Mouse (Mus musculus): ENCODE data around the gene Cep63. TPM values are rescaled to one million over a fixed set of nuclear protein-coding genes. Genes with fewer than 3 reads are reported as not detected.

The Cep63 gene
- total and polyA plus RNA-seq, 3 experiments: 9.8 to 34.6 (median 15.0) TPM

DNA sequence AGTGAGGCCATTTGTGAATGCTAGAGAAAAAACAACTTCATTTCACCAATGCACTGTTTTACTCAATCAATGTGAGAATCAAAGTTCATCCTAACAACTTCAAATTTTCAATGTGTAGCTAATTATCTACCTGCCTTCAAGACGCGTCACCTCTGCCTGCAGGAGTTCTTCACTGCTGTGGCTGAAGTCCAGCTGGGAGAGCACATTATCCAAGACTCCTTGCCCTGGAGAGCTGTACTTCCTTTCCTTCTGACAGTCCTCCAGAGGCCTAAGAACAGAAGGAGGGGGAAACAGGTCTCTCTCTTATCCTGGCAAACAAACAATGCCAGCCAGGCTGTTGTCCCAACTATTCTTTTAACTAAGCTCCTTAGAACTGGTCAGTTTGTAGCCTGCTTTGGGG, 25.1 kb downstream of the Cep63 start:
- Histone ChIP-seq H3K27me3 (ENCODE audit: insufficient read depth, low read length) (no peaks in the 10 kb centered on the region), H3K4me3 (ENCODE audit: low read depth, low read length) (no peak overlapping the region), H3K9me3 (replicated peaks) (no peaks in the 10 kb centered on the region), H3K36me3 (replicated peaks) (peaks cover 60% of the 10 kb centered on the region), H3K4me1 (ENCODE audit: insufficient read depth, low read depth, low read length) (no peaks in the 10 kb centered on the region)
- TF ChIP-seq TAL1 (conservative IDR thresholded peaks at IDR 0.05; ENCODE audit: low read depth, low read length) (no peak), CTCF (IDR thresholded peaks at IDR 0.05; ENCODE audit: low read depth, low read length) (no peak), GATA2 (IDR thresholded peaks at IDR 0.05; ENCODE audit: borderline replicate concordance, low read depth, low read length) (no peak), GATA1 (IDR thresholded peaks at IDR 0.05; ENCODE audit: borderline replicate concordance, low read length) (no peak), POLR2AphosphoS5 (IDR thresholded peaks at IDR 0.05; ENCODE audit: insufficient replicate concordance, low read depth, low read length) (no peak)
- ATAC-seq (ENCODE audit: extremely low read depth, insufficient number of reproducible peaks, low FRiP score, poor library complexity, severe bottlenecking): no peak
- no peak for DNase-seq (ENCODE audit: low spot score)

DNA sequence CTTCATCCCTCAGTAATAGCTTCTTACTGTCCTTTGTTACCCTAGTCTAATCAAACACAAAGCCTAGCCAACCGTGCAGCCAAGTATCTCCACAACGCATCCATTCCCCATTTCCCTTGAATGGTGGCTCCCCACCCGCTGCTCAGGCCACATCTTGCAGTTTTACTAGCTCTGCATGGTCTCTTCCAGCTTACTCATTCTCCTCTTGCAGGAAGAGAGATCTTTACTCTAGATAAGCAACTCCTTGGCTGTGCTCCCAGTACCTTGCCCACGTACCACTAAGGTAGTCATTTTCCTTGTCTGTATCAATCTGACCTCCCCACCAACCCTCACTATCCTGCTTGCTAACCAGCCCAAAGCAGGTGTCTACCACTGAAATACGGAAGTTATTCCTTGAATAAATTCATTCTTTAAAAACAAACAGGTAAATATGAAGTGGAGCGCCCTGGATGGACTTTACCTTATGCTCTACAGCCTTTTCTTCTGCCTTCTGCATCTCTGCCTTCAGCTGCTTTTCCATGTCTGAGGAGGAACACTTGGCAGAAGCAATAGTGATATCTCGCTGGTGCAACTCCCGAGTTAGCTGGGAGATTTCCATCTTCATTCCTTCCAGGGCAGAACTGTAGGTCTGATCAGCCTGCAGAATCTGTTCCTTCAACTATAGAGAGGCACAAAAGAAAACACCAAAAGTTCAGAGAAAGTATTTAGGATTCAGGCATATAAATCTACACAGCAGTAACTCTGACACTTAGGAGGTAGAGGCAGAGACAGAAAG, 30.5 kb downstream of the Cep63 start:
- Histone ChIP-seq H3K36me3 (replicated peaks) (peaks cover 71% of the 10 kb centered on the region), H3K4me1 (ENCODE audit: insufficient read depth, low read depth, low read length) (0 out of 2 replicates have a peak, but pooled peaks cover 2% of the 10 kb centered on the region), H3K4me3 (ENCODE audit: low read depth, low read length) (no peak overlapping the region), H3K27me3 (ENCODE audit: insufficient read depth, low read length) (no peaks in the 10 kb centered on the region), H3K9me3 (replicated peaks) (no peaks in the 10 kb centered on the region)
- ATAC-seq (ENCODE audit: extremely low read depth, insufficient number of reproducible peaks, low FRiP score, poor library complexity, severe bottlenecking) (no peak), DNase-seq (ENCODE audit: low spot score) (no peak)
- no peak for TF ChIP-seq GATA2 (IDR thresholded peaks at IDR 0.05; ENCODE audit: borderline replicate concordance, low read depth, low read length)
- TF ChIP-seq CTCF (IDR thresholded peaks at IDR 0.05; ENCODE audit: low read depth, low read length): no peak
- TF ChIP-seq GATA1 (IDR thresholded peaks at IDR 0.05; ENCODE audit: borderline replicate concordance, low read length): no peak
- no peak for TF ChIP-seq TAL1 (conservative IDR thresholded peaks at IDR 0.05; ENCODE audit: low read depth, low read length)
- TF ChIP-seq POLR2AphosphoS5 (IDR thresholded peaks at IDR 0.05; ENCODE audit: insufficient replicate concordance, low read depth, low read length): no peak

DNA sequence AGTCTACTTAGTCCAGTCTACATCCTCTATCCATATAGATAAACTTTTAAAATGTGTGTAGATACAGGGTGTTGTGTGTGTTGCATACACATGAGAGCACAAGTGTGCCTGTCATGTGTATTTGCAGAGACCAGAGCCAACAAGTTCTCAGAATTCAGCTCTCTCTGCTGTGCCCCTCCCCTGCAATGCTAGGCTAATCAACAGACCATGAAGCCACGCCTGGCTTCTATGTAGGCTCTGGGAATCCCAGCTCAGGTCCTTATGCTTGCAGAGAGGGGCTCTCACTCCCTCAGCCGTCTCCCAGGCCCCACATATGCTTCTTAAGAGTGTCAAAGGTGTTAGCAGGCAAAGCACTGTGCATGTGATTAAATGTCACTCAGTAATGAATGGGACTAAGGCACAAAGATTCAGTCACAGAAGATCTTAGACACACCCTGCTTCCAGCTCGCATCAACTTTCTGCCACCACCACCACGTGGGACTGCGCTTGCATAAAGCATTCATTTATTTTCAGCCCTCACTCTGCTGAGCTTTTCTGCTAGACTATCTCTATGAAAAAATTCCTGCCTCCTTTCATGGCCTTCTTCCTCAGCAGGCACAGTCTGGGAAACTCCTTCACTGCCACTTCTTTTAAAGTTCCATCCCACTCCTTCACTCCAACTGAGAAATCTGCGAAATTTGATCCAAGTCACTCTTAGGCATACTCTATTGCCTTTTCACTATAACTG, 31.5 kb downstream of the Cep63 start:
- ATAC-seq (ENCODE audit: extremely low read depth, insufficient number of reproducible peaks, low FRiP score, poor library complexity, severe bottlenecking): no peak
- no peak for DNase-seq (ENCODE audit: low spot score)
- H3K9me3 ChIP-seq (replicated peaks): no peaks in the 10 kb centered on the region
- no peak overlapping the region for H3K4me3 ChIP-seq (ENCODE audit: low read depth, low read length)
- 0 out of 2 replicates have a peak, but pooled peaks cover 2% of the 10 kb centered on the region for H3K4me1 ChIP-seq (ENCODE audit: insufficient read depth, low read depth, low read length)
- no peaks in the 10 kb centered on the region for H3K27me3 ChIP-seq (ENCODE audit: insufficient read depth, low read length)
- H3K36me3 ChIP-seq (replicated peaks): peaks cover 67% of the 10 kb centered on the region
- TF ChIP-seq GATA1 (IDR thresholded peaks at IDR 0.05; ENCODE audit: borderline replicate concordance, low read length): no peak
- no peak for TF ChIP-seq GATA2 (IDR thresholded peaks at IDR 0.05; ENCODE audit: borderline replicate concordance, low read depth, low read length)
- TF ChIP-seq TAL1 (conservative IDR thresholded peaks at IDR 0.05; ENCODE audit: low read depth, low read length): no peak
- TF ChIP-seq POLR2AphosphoS5 (IDR thresholded peaks at IDR 0.05; ENCODE audit: insufficient replicate concordance, low read depth, low read length): no peak
- no peak for TF ChIP-seq CTCF (IDR thresholded peaks at IDR 0.05; ENCODE audit: low read depth, low read length)

DNA sequence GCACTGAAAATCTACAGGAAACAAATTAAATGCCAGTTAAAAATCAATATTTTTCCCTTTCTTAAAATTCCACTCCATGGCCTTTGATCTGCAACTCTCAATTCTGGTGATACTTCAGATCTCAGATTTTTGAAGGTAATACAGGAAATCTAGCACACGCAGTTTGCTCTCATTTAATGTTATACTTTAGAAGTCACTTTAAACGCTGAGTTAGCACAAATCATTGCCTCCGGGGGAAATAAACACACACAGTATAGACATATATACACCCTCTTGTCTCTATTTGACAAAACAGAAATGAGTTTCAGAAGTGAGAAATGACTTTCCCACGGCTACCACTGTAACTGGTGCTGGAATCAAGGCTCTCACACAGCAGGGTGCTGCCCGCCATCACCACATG, 39.0 kb downstream of the Cep63 start:
- no peak for TF ChIP-seq TAL1 (conservative IDR thresholded peaks at IDR 0.05; ENCODE audit: low read depth, low read length)
- TF ChIP-seq CTCF (IDR thresholded peaks at IDR 0.05; ENCODE audit: low read depth, low read length): no peak
- TF ChIP-seq POLR2AphosphoS5 (IDR thresholded peaks at IDR 0.05; ENCODE audit: insufficient replicate concordance, low read depth, low read length): no peak
- no peak for TF ChIP-seq GATA2 (IDR thresholded peaks at IDR 0.05; ENCODE audit: borderline replicate concordance, low read depth, low read length)
- Histone ChIP-seq H3K4me3 (ENCODE audit: low read depth, low read length) (no peak overlapping the region), H3K4me1 (ENCODE audit: insufficient read depth, low read depth, low read length) (no peaks in the 10 kb centered on the region), H3K27me3 (ENCODE audit: insufficient read depth, low read length) (no peaks in the 10 kb centered on the region), H3K36me3 (replicated peaks) (peaks cover 65% of the 10 kb centered on the region), H3K9me3 (replicated peaks) (no peaks in the 10 kb centered on the region)
- ATAC-seq (ENCODE audit: extremely low read depth, insufficient number of reproducible peaks, low FRiP score, poor library complexity, severe bottlenecking) (no peak), DNase-seq (ENCODE audit: low spot score) (no peak)

DNA sequence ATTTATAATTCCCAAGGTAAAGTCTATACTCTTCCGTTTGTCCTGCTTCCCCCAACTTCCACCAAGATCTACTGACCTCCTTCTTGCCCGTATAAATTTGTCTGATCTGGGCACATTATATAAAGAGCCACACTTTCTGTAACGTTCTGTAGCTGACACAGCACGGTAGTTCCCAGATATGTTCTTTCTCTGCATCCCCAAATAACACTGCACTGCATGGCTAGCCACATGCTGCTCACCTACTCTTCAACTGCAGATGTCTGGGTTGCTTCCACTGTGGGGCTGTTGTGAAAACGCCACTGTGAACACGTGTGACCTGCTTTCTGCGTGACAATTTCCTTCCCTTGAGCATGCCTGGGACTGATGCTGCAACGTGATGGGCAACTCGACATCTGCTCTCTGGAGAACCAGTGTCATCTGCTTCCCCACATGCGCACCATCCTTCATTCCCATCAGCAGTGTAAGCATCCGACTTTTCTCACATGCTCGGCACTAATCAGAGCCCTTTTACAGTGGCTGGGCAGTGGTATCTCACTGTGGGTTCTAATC, 44.3 kb downstream of the Cep63 start:
- no peak for DNase-seq (ENCODE audit: low spot score)
- TF ChIP-seq GATA2 (IDR thresholded peaks at IDR 0.05; ENCODE audit: borderline replicate concordance, low read depth, low read length) (no peak), TAL1 (conservative IDR thresholded peaks at IDR 0.05; ENCODE audit: low read depth, low read length) (no peak), CTCF (IDR thresholded peaks at IDR 0.05; ENCODE audit: low read depth, low read length) (no peak), POLR2AphosphoS5 (IDR thresholded peaks at IDR 0.05; ENCODE audit: insufficient replicate concordance, low read depth, low read length) (no peak), GATA1 (IDR thresholded peaks at IDR 0.05; ENCODE audit: borderline replicate concordance, low read length) (no peak)
- Histone ChIP-seq H3K36me3 (replicated peaks) (peaks cover 36% of the 10 kb centered on the region), H3K4me3 (ENCODE audit: low read depth, low read length) (no peak overlapping the region), H3K9me3 (replicated peaks) (no peaks in the 10 kb centered on the region), H3K27me3 (ENCODE audit: insufficient read depth, low read length) (0 out of 2 replicates have a peak, but pooled peaks cover 2% of the 10 kb centered on the region), H3K4me1 (ENCODE audit: insufficient read depth, low read depth, low read length) (no peaks in the 10 kb centered on the region)
- no peak for ATAC-seq (ENCODE audit: extremely low read depth, insufficient number of reproducible peaks, low FRiP score, poor library complexity, severe bottlenecking)

DNA sequence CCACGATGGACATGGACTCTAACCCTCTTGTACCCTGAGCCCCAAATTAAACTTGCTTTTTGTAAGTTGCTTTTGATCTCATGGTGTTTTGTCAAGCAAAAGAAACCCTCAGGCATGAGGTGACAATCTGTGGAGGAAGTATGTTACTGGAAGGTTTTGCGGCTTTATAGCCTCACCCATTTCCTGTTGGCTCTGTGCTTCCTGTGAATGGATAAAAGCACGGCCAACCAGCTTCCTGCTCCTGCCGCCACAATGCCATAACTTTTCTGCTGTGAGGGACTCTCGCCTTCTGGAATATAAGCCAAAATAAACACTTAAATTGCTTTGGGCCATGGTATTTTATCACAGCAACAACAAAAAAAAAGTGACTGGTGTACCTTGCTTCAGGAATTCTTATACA, 48.9 kb downstream of the Cep63 start:
- H3K36me3 ChIP-seq (replicated peaks): no peaks in the 10 kb centered on the region
- TF ChIP-seq POLR2AphosphoS5 (IDR thresholded peaks at IDR 0.05; ENCODE audit: insufficient replicate concordance, low read depth, low read length) (no peak), GATA2 (IDR thresholded peaks at IDR 0.05; ENCODE audit: borderline replicate concordance, low read depth, low read length) (no peak), CTCF (IDR thresholded peaks at IDR 0.05; ENCODE audit: low read depth, low read length) (no peak), GATA1 (IDR thresholded peaks at IDR 0.05; ENCODE audit: borderline replicate concordance, low read length) (no peak), TAL1 (conservative IDR thresholded peaks at IDR 0.05; ENCODE audit: low read depth, low read length) (no peak)
- no peaks in the 10 kb centered on the region for H3K9me3 ChIP-seq (replicated peaks)
- no peak for ATAC-seq (ENCODE audit: extremely low read depth, insufficient number of reproducible peaks, low FRiP score, poor library complexity, severe bottlenecking)
- H3K4me1 ChIP-seq (ENCODE audit: insufficient read depth, low read depth, low read length): no peaks in the 10 kb centered on the region
- H3K27me3 ChIP-seq (ENCODE audit: insufficient read depth, low read length): 0 out of 2 replicates have a peak, but pooled peaks cover 2% of the 10 kb centered on the region
- no peak overlapping the region for H3K4me3 ChIP-seq (ENCODE audit: low read depth, low read length)
- DNase-seq (ENCODE audit: low spot score): no peak
